Mouse (Mus musculus) liver, embryonic 15.5 days (tissue): ENCODE results near the gene Igflr1. TPM values are rescaled to one million over a fixed set of nuclear protein-coding genes. Genes with fewer than 3 reads are reported as not detected.

Source experiments
- ATAC-seq: fragments of 200-750 bp; cut with Nextera tagmentation; 2 replicates; pipeline ENCODE4 v1.8.0; 2017; ENCODE audit warnings: moderate number of reproducible peaks, mild to moderate bottlenecking, moderate library complexity; ENCODE audit not compliant: insufficient read depth
- H3K27ac ChIP-seq: fragments of 300-500 bp; sonication (generic); replicated peaks from 2 replicates; pipeline ENCODE4 v1.5.1; 2015; ENCODE audit warnings: mild to moderate bottlenecking, inconsistent platforms
- H3K27me3 ChIP-seq: fragments of 300-500 bp; sonication (generic); 2 replicates; pipeline ENCODE4 v1.6.1; 2015; ENCODE audit warnings: mild to moderate bottlenecking, inconsistent platforms
- H3K36me3 ChIP-seq: fragments of 300-500 bp; sonication (generic); replicated peaks from 2 replicates; pipeline ENCODE4 v1.6.1; 2015; ENCODE audit warnings: moderate library complexity, mild to moderate bottlenecking, inconsistent platforms
- H3K4me1 ChIP-seq: fragments of 300-500 bp; sonication (generic); replicated peaks from 2 replicates; pipeline ENCODE4 v1.6.1; 2015; ENCODE audit warnings: inconsistent platforms
- H3K4me2 ChIP-seq: fragments of 300-500 bp; sonication (generic); 2 replicates; pipeline ENCODE4 v1.6.1; 2015; ENCODE audit warnings: moderate library complexity, mild to moderate bottlenecking, inconsistent platforms
- H3K4me3 ChIP-seq: fragments of 300-500 bp; sonication (generic); replicated peaks from 2 replicates; pipeline ENCODE4 v1.5.1; 2015; ENCODE audit warnings: mild to moderate bottlenecking, inconsistent platforms
- H3K9ac ChIP-seq: fragments of 300-500 bp; sonication (generic); 2 replicates; pipeline ENCODE4 v1.6.1; 2015; ENCODE audit warnings: moderate library complexity, mild to moderate bottlenecking, inconsistent platforms
- H3K9me3 ChIP-seq: fragments of 300-500 bp; sonication (generic); replicated peaks from 2 replicates; pipeline ENCODE4 v1.6.1; 2016; ENCODE audit warnings: inconsistent platforms
- WGBS: fragments of 180-500 bp; shearing (Covaris S2); methylation state at CpG from one replicate; pipeline ENCODE4 v1.1.7; 2015; ENCODE audit warnings: mixed read lengths; ENCODE audit not compliant: insufficient replicate concordance; 5-methylcytosine and 5-hydroxymethylcytosine counted together
- polyA plus RNA-seq: library from polyadenylated mRNA; unstranded; fragments of >200 nt; fragmentation: Nextera tagmentation; extraction: Ambion mirVana; gene quantifications from 2 replicates; pipeline ENCODE4 v1.2.1, GENCODE M21; 2015

Gene Igflr1
- polyA plus RNA-seq, 1 experiment from 2014 or later: 2.3 TPM

GRCm38 (mm10) chr7:30566033-30566432, 806 bp downstream of the Igflr1 start:
- Histone ChIP-seq H3K36me3 (peaks cover 59% of the 10 kb centered on the region), H3K9me3 (no peaks in the 10 kb centered on the region)
- 79% methylated on average over 9 of the region's 9 CpGs for WGBS

GRCm38 (mm10) chr7:30567555-30567954, 2.3 kb downstream of the Igflr1 start:
- no peak for ATAC-seq
- no peaks in the 10 kb centered on the region for H3K9me3 ChIP-seq
- H3K36me3 ChIP-seq: peaks cover 70% of the 10 kb centered on the region
- H3K4me1 ChIP-seq: peaks cover 18% of the 10 kb centered on the region
- no peak overlapping the region for H3K27ac ChIP-seq
- no peak overlapping the region for H3K4me3 ChIP-seq
- 86% methylated on average over 11 of the region's 11 CpGs for WGBS
- no peak overlapping the region for H3K9ac ChIP-seq
- H3K4me2 ChIP-seq: no peak overlapping the region
- no peaks in the 10 kb centered on the region for H3K27me3 ChIP-seq

More at GRCm38 (mm10) chr7:30566033-30566432, 806 bp downstream of the Igflr1 start:
- Histone ChIP-seq H3K4me2 (no peak overlapping the region), H3K4me3 (no peak overlapping the region), H3K4me1 (peaks cover 20% of the 10 kb centered on the region), H3K27me3 (no peaks in the 10 kb centered on the region), H3K27ac (no peak overlapping the region), H3K9ac (no peak overlapping the region)
- no peak for ATAC-seq

- peak overlapping the region; percentile 19; the same call in 1 of the 2 replicates for H3K27ac ChIP-seq
- no peaks in the 10 kb centered on the region for H3K27me3 ChIP-seq
- WGBS: 44% methylated on average over 5 of the region's 5 CpGs
- H3K9ac ChIP-seq: no peak overlapping the region
- no peak overlapping the region for H3K4me3 ChIP-seq
- H3K4me1 ChIP-seq: peaks cover 16% of the 10 kb centered on the region
- peaks cover 96% of the 10 kb centered on the region for H3K36me3 ChIP-seq
- no peak overlapping the region for H3K4me2 ChIP-seq
- ATAC-seq: no peak
- H3K9me3 ChIP-seq: no peaks in the 10 kb centered on the region
Measured at GRCm38 (mm10) chr7:30572389-30572788, 7.2 kb downstream of the Igflr1 start.

GRCm38 (mm10) chr7:30572969-30573368, 7.7 kb downstream of the Igflr1 start:
- Histone ChIP-seq H3K27me3 (no peaks in the 10 kb centered on the region), H3K4me2 (no peak overlapping the region), H3K27ac (peak overlapping the region; percentile 15; the same call in 1 of the 2 replicates), H3K4me1 (peaks cover 16% of the 10 kb centered on the region), H3K4me3 (no peak overlapping the region), H3K9me3 (no peaks in the 10 kb centered on the region), H3K36me3 (peaks cover 98% of the 10 kb centered on the region), H3K9ac (no peak overlapping the region)
- WGBS: 59% methylated on average over 2 of the region's 2 CpGs
- ATAC-seq: 0 out of 2 replicates have a peak, but pooled peaks have one; percentile 13

GRCm38 (mm10) chr7:30579950-30580349, 14.7 kb downstream of the Igflr1 start:
- ATAC-seq: no peak
- 81% methylated on average over 8 of the region's 8 CpGs for WGBS
- no peaks in the 10 kb centered on the region for H3K9me3 ChIP-seq
- no peaks in the 10 kb centered on the region for H3K4me1 ChIP-seq
- peaks cover 100% of the 10 kb centered on the region for H3K36me3 ChIP-seq
- H3K4me3 ChIP-seq: no peak overlapping the region
- no peak overlapping the region for H3K4me2 ChIP-seq
- H3K9ac ChIP-seq: no peak overlapping the region
- H3K27me3 ChIP-seq: no peaks in the 10 kb centered on the region
- no peak overlapping the region for H3K27ac ChIP-seq

- Histone ChIP-seq H3K36me3 (peaks cover 100% of the 10 kb centered on the region), H3K4me3 (no peak overlapping the region), H3K27me3 (no peaks in the 10 kb centered on the region), H3K27ac (no peak overlapping the region), H3K4me1 (peaks cover 7% of the 10 kb centered on the region; the same call in 1 of the 2 replicates), H3K9ac (no peak overlapping the region), H3K9me3 (no peaks in the 10 kb centered on the region), H3K4me2 (no peak overlapping the region)
- 91% methylated on average over 16 of the region's 16 CpGs for WGBS
- ATAC-seq: no peak
Measured at GRCm38 (mm10) chr7:30581547-30581946, 16.3 kb downstream of the Igflr1 start.

GRCm38 (mm10) chr7:30584339-30584738, 19.1 kb downstream of the Igflr1 start:
- Histone ChIP-seq H3K9ac (no peak overlapping the region), H3K9me3 (no peaks in the 10 kb centered on the region), H3K4me1 (peaks cover 24% of the 10 kb centered on the region), H3K36me3 (peaks cover 76% of the 10 kb centered on the region), H3K4me3 (no peak overlapping the region), H3K4me2 (no peak overlapping the region), H3K27me3 (no peaks in the 10 kb centered on the region), H3K27ac (no peak overlapping the region)
- no peak for ATAC-seq
- 85% methylated on average over 10 of the region's 10 CpGs for WGBS

- no peaks in the 10 kb centered on the region for H3K9me3 ChIP-seq
- H3K4me3 ChIP-seq: no peak overlapping the region
- peaks cover 32% of the 10 kb centered on the region for H3K4me1 ChIP-seq
- ATAC-seq: no peak
- 90% methylated on average over 7 of the region's 7 CpGs for WGBS
- peaks cover 68% of the 10 kb centered on the region for H3K36me3 ChIP-seq
- H3K27me3 ChIP-seq: no peaks in the 10 kb centered on the region
- H3K9ac ChIP-seq: no peak overlapping the region
- no peak overlapping the region for H3K4me2 ChIP-seq
- no peak overlapping the region for H3K27ac ChIP-seq
Measured at GRCm38 (mm10) chr7:30585170-30585569, 19.9 kb downstream of the Igflr1 start.

- Histone ChIP-seq H3K36me3 (peaks cover 54% of the 10 kb centered on the region), H3K4me1 (peaks cover 44% of the 10 kb centered on the region), H3K4me3 (no peak overlapping the region), H3K27me3 (no peaks in the 10 kb centered on the region), H3K9ac (0 out of 2 replicates have a peak overlapping the region, but pooled peaks have one; percentile 99), H3K27ac (no peak overlapping the region), H3K9me3 (no peaks in the 10 kb centered on the region), H3K4me2 (peak overlapping the region; percentile 92)
- WGBS: 87% methylated on average over 28 of the region's 28 CpGs
- ATAC-seq: no peak
Measured at GRCm38 (mm10) chr7:30586455-30587020, 21.3 kb downstream of the Igflr1 start.

- 1% methylated on average over 67 of the region's 67 CpGs for WGBS
- H3K4me2 ChIP-seq: peak overlapping the region; percentile 92
- H3K36me3 ChIP-seq: peaks cover 39% of the 10 kb centered on the region
- peak overlapping the region; percentile 96 for H3K4me3 ChIP-seq
- peak; percentile 23 for ATAC-seq
- peaks cover 47% of the 10 kb centered on the region for H3K4me1 ChIP-seq
- peak overlapping the region; percentile 99 for H3K9ac ChIP-seq
- peak overlapping the region; percentile 93 for H3K27ac ChIP-seq
- H3K9me3 ChIP-seq: no peaks in the 10 kb centered on the region
- peaks cover under 1% of the 10 kb centered on the region; the same call in 1 of the 2 replicates for H3K27me3 ChIP-seq
Measured at GRCm38 (mm10) chr7:30587842-30588667, 22.8 kb downstream of the Igflr1 start.

GRCm38 (mm10) chr7:30588676-30589434, 23.6 kb downstream of the Igflr1 start, which contains the start of gene Kmt2b:
Gene Kmt2b, minus strand, starts transcription at chr7:30588726.
- H3K4me2 ChIP-seq: peak within 1 kb of the TSS; percentile 92
- peak within 1 kb of the TSS; percentile 93 for H3K27ac ChIP-seq
- peak within 1 kb of the TSS; percentile 99 for H3K9ac ChIP-seq
- WGBS: under 1% methylated on average over 67 of the region's 68 CpGs
- peaks cover 3% of the 10 kb centered on the region; the same call in 1 of the 2 replicates for H3K27me3 ChIP-seq
- H3K36me3 ChIP-seq: peaks cover 31% of the 10 kb centered on the region
- no peaks in the 10 kb centered on the region for H3K9me3 ChIP-seq
- peak; percentile 94 for ATAC-seq
- H3K4me3 ChIP-seq: peak within 1 kb of the TSS; percentile 96
- H3K4me1 ChIP-seq: peaks cover 54% of the 10 kb centered on the region
